9 mouse cellular contexts compared by ENCODE assay signal in genomic region chr10:84514038-84514578, GRCm38 (mm10). TPM values are rescaled to one million over a fixed set of nuclear protein-coding genes. Genes with fewer than 3 reads are reported as not detected.
DNase-seq lines count a peak whose midpoint lies in the region; ATAC-seq and TF ChIP-seq lines count a peak whose summit lies in the region.
"Had no signal": no experiment of that assay in that cellular context is flagged by ENCODE, and none has a peak within 500 bp of the region (broad histone marks: within the 10 kb centered on the region; RNA-seq: fewer than 3 reads in every experiment).

No protein-coding gene starts in this region.

- no peak for ATAC-seq in intestine, postnatal 0 days
- ATAC-seq in intestine, embryonic 16.5 days, result no peak
- peak; percentile 79 for ATAC-seq in erythroblast, adult 5-6 weeks (replicated peaks; ENCODE audit: low FRiP score, poor library complexity, severe bottlenecking)
- peak; percentile 44 for ATAC-seq in neutrophil, adult 5-6 weeks (ENCODE audit: extremely low read depth, insufficient number of reproducible peaks, low FRiP score, poor library complexity, severe bottlenecking)

- peak; percentile 88 for TF ChIP-seq CTCF in intestine, postnatal 0 days (IDR thresholded peaks at IDR 0.05; ENCODE audit: low read depth)
- peak; percentile 92 for TF ChIP-seq CTCF in E14TG2a.4 (conservative IDR thresholded peaks at IDR 0.05; ENCODE audit: low read length)

- no peak overlapping the region for H3K27ac ChIP-seq in intestine, postnatal 0 days (ENCODE audit: low read depth, low read length)
- no peak overlapping the region for H3K27ac ChIP-seq in intestine, embryonic 16.5 days (ENCODE audit: low read length)
- H3K27ac ChIP-seq: lung, embryonic 15.5 days had no signal

- peak; percentile 83 for DNase-seq in adrenal gland, postnatal 36 days
- peak; percentile 29 to 55 for DNase-seq in layer of hippocampus, postnatal 14 days (ENCODE audit: low spot score in 2 of 2)
- peak; percentile 47 for DNase-seq in urinary bladder, adult 2 months (ENCODE audit: low spot score)

- no peak overlapping the region for H3K4me3 ChIP-seq in intestine, postnatal 0 days (ENCODE audit: low read depth, low read length)
- no peak overlapping the region for H3K4me3 ChIP-seq in intestine, embryonic 16.5 days (ENCODE audit: low read length)
- H3K4me3 ChIP-seq in E14TG2a.4 (replicated peaks; ENCODE audit: low read length), result no peak overlapping the region
- H3K4me3 ChIP-seq: lung, embryonic 15.5 days had no signal

- no peak overlapping the region for H3K4me2 ChIP-seq in intestine, postnatal 0 days (replicated peaks; ENCODE audit: low read depth)
- H3K4me2 ChIP-seq in intestine, embryonic 16.5 days (ENCODE audit: low read depth, low read length), result no peak overlapping the region
- H3K4me2 ChIP-seq: lung, embryonic 15.5 days had no signal

- H3K36me3 ChIP-seq in intestine, postnatal 0 days (ENCODE audit: control insufficient read depth, insufficient read depth), result no peaks in the 10 kb centered on the region
- H3K36me3 ChIP-seq in intestine, embryonic 16.5 days (ENCODE audit: control insufficient read depth, insufficient read depth, low read length), result no peaks in the 10 kb centered on the region
- no peaks in the 10 kb centered on the region for H3K36me3 ChIP-seq in E14TG2a.4 (ENCODE audit: insufficient read depth, low read length)
- H3K36me3 ChIP-seq: lung, embryonic 15.5 days had no signal

- no peak overlapping the region for H3K9ac ChIP-seq in intestine, postnatal 0 days (ENCODE audit: low read depth, low read length)
- no peak overlapping the region for H3K9ac ChIP-seq in intestine, embryonic 16.5 days (ENCODE audit: low read depth, low read length)
- H3K9ac ChIP-seq: lung, embryonic 15.5 days had no signal

- no peaks in the 10 kb centered on the region for H3K9me3 ChIP-seq in intestine, postnatal 0 days (ENCODE audit: control insufficient read depth)
- no peaks in the 10 kb centered on the region for H3K9me3 ChIP-seq in intestine, embryonic 16.5 days (ENCODE audit: control insufficient read depth, low read length)
- H3K9me3 ChIP-seq in E14TG2a.4 (ENCODE audit: low read length), result no peaks in the 10 kb centered on the region
- H3K9me3 ChIP-seq: lung, embryonic 15.5 days had no signal

- H3K27me3 ChIP-seq in intestine, postnatal 0 days (replicated peaks; ENCODE audit: control insufficient read depth, insufficient read depth, low read length), result no peaks in the 10 kb centered on the region
- H3K27me3 ChIP-seq in intestine, embryonic 16.5 days (replicated peaks; ENCODE audit: control insufficient read depth, insufficient read depth, low read length), result no peaks in the 10 kb centered on the region
- no peaks in the 10 kb centered on the region for H3K27me3 ChIP-seq in E14TG2a.4 (ENCODE audit: insufficient read depth, low read length)
- H3K27me3 ChIP-seq: lung, embryonic 15.5 days had no signal

- 43% methylated on average over 5 of the region's 5 CpGs for WGBS in intestine, postnatal 0 days
- WGBS in intestine, embryonic 16.5 days, result 43% methylated on average over 5 of the region's 5 CpGs

- no peaks in the 10 kb centered on the region for H3K4me1 ChIP-seq in intestine, postnatal 0 days (replicated peaks; ENCODE audit: control insufficient read depth, insufficient read depth, low read length)
- H3K4me1 ChIP-seq in intestine, embryonic 16.5 days (ENCODE audit: control insufficient read depth, insufficient read depth, low read length), result peaks cover 9% of the 10 kb centered on the region
- H3K4me1 ChIP-seq in E14TG2a.4 (replicated peaks; ENCODE audit: low read depth, low read length), result peaks cover 53% of the 10 kb centered on the region

RNA-seq across cellular contexts. Expression of gene Ckap4, which starts 19.8 kb away (rescaled TPM):
- polyA plus RNA-seq in intestine, postnatal 0 days (2015; fragmentation: Nextera tagmentation; extraction: Ambion mirVana), result 23.3 and 24.0 TPM in 2 replicates
- 14.4 and 19.9 TPM in 2 replicates for polyA plus RNA-seq in intestine, embryonic 16.5 days (2015; fragmentation: Nextera tagmentation; extraction: Ambion mirVana)
- 10 to 100 TPM; 47.1 to 59.6 TPM for total RNA-seq in adrenal gland, postnatal 36 days (2021)
- 43.8 and 45.6 TPM in 2 replicates for total RNA-seq in erythroblast, adult 5-6 weeks (2015; ENCODE audit: low replicate concordance)
- total RNA-seq in erythroblast, adult 5-6 weeks (2017; ENCODE audit: low replicate concordance), result 29.6 and 38.4 TPM in 2 replicates
- 10 to 100 TPM; 25.3 to 26.8 TPM for total RNA-seq in layer of hippocampus, postnatal 14 days (2021)
- 40.4 and 43.1 TPM in 2 replicates for total RNA-seq in neutrophil, adult 5-6 weeks (2017)
- polyA plus RNA-seq in urinary bladder, adult 2 months (2012; rRNA removed), result 43.0 and 45.3 TPM in 2 replicates

Comparison
In these comparisons a context has a peak if more than half of its experiments do, and no peak if none do; other contexts are left out.
1. ATAC-seq: peak in erythroblast, adult 5-6 weeks (single experiment) and neutrophil, adult 5-6 weeks (single experiment); none in intestine, postnatal 0 days (single experiment) and intestine, embryonic 16.5 days (single experiment).
2. Peak in every context shown above with its lines, with median percentiles within 50 percentile points of each other: DNase-seq.